Mouse (Mus musculus) embryonic facial prominence, embryonic 13.5 days (tissue): ENCODE measurements at regions not wholly inside any gene's neighbourhood (a gene's known extent, or its start where the extent isn't known, plus 50 kb on each side); places are given as distances from the start of the nearest gene placed in this dataset.

Experiments
- ATAC-seq: fragments of 200-750 bp; cut with Nextera tagmentation; 2 replicates; pipeline ENCODE4 v1.8.0; 2017; ENCODE audit warnings: low read depth; ENCODE audit not compliant: insufficient number of reproducible peaks, insufficient read depth, low FRiP score, low TSS enrichment
- H3K27ac ChIP-seq: fragments of 300-500 bp; sonication (generic); 2 replicates; pipeline ENCODE4 v1.5.1; 2015; ENCODE audit warnings: moderate library complexity, mild to moderate bottlenecking, inconsistent platforms
- H3K27me3 ChIP-seq: fragments of 300-500 bp; sonication (generic); 2 replicates; pipeline ENCODE4 v1.6.1; 2015; ENCODE audit warnings: mild to moderate bottlenecking, inconsistent platforms
- H3K36me3 ChIP-seq: fragments of 300-500 bp; sonication (generic); 2 replicates; pipeline ENCODE4 v1.6.1; 2015; ENCODE audit warnings: mild to moderate bottlenecking, inconsistent platforms
- H3K4me1 ChIP-seq: fragments of 300-500 bp; sonication (generic); 2 replicates; pipeline ENCODE4 v1.6.1; 2015; ENCODE audit warnings: inconsistent platforms
- H3K4me2 ChIP-seq: fragments of 300-500 bp; sonication (generic); 2 replicates; pipeline ENCODE4 v1.6.1; 2015; ENCODE audit warnings: moderate library complexity, mild to moderate bottlenecking, inconsistent platforms
- H3K4me3 ChIP-seq: fragments of 300-500 bp; sonication (generic); 2 replicates; pipeline ENCODE4 v1.5.1; 2015; ENCODE audit warnings: mild to moderate bottlenecking, inconsistent platforms
- H3K9ac ChIP-seq: fragments of 300-500 bp; sonication (generic); 2 replicates; pipeline ENCODE4 v1.6.1; 2015; ENCODE audit warnings: mild to moderate bottlenecking, inconsistent platforms
- H3K9me3 ChIP-seq: fragments of 300-500 bp; sonication (generic); 2 replicates; pipeline ENCODE4 v1.6.1; 2016; ENCODE audit warnings: inconsistent platforms
- WGBS: fragments of 180-500 bp; shearing (Covaris S2); methylation state at CpG from one replicate; pipeline ENCODE4 v1.1.7; 2015; ENCODE audit warnings: mixed read lengths; 5-methylcytosine and 5-hydroxymethylcytosine counted together

GRCm38 (mm10) chr13:115326294-115326693, 224.5 kb upstream of the Itga1 start:
- H3K27ac ChIP-seq: no peak overlapping the region
- ATAC-seq: no peak
- no peak overlapping the region for H3K4me3 ChIP-seq
- H3K4me2 ChIP-seq: no peak overlapping the region
- H3K9ac ChIP-seq: no peak overlapping the region
- 89% methylated on average over 2 of the region's 2 CpGs for WGBS
- no peaks in the 10 kb centered on the region for H3K4me1 ChIP-seq
- H3K36me3 ChIP-seq: no peaks in the 10 kb centered on the region
- no peaks in the 10 kb centered on the region for H3K9me3 ChIP-seq
- no peaks in the 10 kb centered on the region for H3K27me3 ChIP-seq

GRCm38 (mm10) chr13:115316681-115317080, 214.9 kb upstream of the Itga1 start:
- H3K27me3 ChIP-seq: no peaks in the 10 kb centered on the region
- no peak for ATAC-seq
- H3K9me3 ChIP-seq: no peaks in the 10 kb centered on the region
- H3K9ac ChIP-seq: no peak overlapping the region
- no peak overlapping the region for H3K27ac ChIP-seq
- H3K36me3 ChIP-seq: no peaks in the 10 kb centered on the region
- WGBS: 80% methylated on average over 3 of the region's 3 CpGs
- no peak overlapping the region for H3K4me3 ChIP-seq
- H3K4me2 ChIP-seq: no peak overlapping the region
- H3K4me1 ChIP-seq: no peaks in the 10 kb centered on the region

GRCm38 (mm10) chr13:115308586-115308985, 206.8 kb upstream of the Itga1 start:
- no peak overlapping the region for H3K9ac ChIP-seq
- H3K9me3 ChIP-seq: no peaks in the 10 kb centered on the region
- 70% methylated on average over 3 of the region's 3 CpGs for WGBS
- H3K27ac ChIP-seq: no peak overlapping the region
- no peaks in the 10 kb centered on the region for H3K4me1 ChIP-seq
- no peaks in the 10 kb centered on the region for H3K36me3 ChIP-seq
- no peak overlapping the region for H3K4me3 ChIP-seq
- H3K27me3 ChIP-seq: no peaks in the 10 kb centered on the region
- H3K4me2 ChIP-seq: no peak overlapping the region
- no peak for ATAC-seq

- Histone ChIP-seq H3K4me2 (no peak overlapping the region), H3K36me3 (no peaks in the 10 kb centered on the region), H3K4me1 (no peaks in the 10 kb centered on the region), H3K9ac (no peak overlapping the region), H3K27me3 (no peaks in the 10 kb centered on the region), H3K4me3 (no peak overlapping the region), H3K9me3 (no peaks in the 10 kb centered on the region), H3K27ac (no peak overlapping the region)
- ATAC-seq: no peak
- WGBS: 38% methylated on average over 3 of the region's 3 CpGs
Observed at GRCm38 (mm10) chr13:115287371-115287770, 185.6 kb upstream of the Itga1 start.

GRCm38 (mm10) chr13:115266164-115266563, 164.4 kb upstream of the Itga1 start:
- WGBS: 70% methylated on average over 6 of the region's 6 CpGs
- no peaks in the 10 kb centered on the region for H3K4me1 ChIP-seq

GRCm38 (mm10) chr13:115257345-115257744, 155.6 kb upstream of the Itga1 start:
- H3K4me1 ChIP-seq: no peaks in the 10 kb centered on the region
- H3K36me3 ChIP-seq: no peaks in the 10 kb centered on the region
- H3K27me3 ChIP-seq: no peaks in the 10 kb centered on the region

More at GRCm38 (mm10) chr13:115266164-115266563, 164.4 kb upstream of the Itga1 start:
- Histone ChIP-seq H3K27me3 (no peaks in the 10 kb centered on the region), H3K9ac (no peak overlapping the region), H3K36me3 (no peaks in the 10 kb centered on the region), H3K9me3 (no peaks in the 10 kb centered on the region), H3K4me2 (no peak overlapping the region), H3K4me3 (no peak overlapping the region), H3K27ac (no peak overlapping the region)
- ATAC-seq: no peak

GRCm38 (mm10) chr13:115252541-115252940, 150.8 kb upstream of the Itga1 start:
- no peak overlapping the region for H3K27ac ChIP-seq
- no peaks in the 10 kb centered on the region for H3K4me1 ChIP-seq
- H3K27me3 ChIP-seq: no peaks in the 10 kb centered on the region
- no peak for ATAC-seq
- WGBS: 41% methylated on average over 3 of the region's 3 CpGs
- no peaks in the 10 kb centered on the region for H3K36me3 ChIP-seq
- no peak overlapping the region for H3K4me3 ChIP-seq
- H3K9ac ChIP-seq: no peak overlapping the region
- H3K9me3 ChIP-seq: no peaks in the 10 kb centered on the region
- no peak overlapping the region for H3K4me2 ChIP-seq

More at GRCm38 (mm10) chr13:115257345-115257744, 155.6 kb upstream of the Itga1 start:
- no peak overlapping the region for H3K4me3 ChIP-seq
- ATAC-seq: no peak
- 62% methylated on average over 2 of the region's 2 CpGs for WGBS
- no peaks in the 10 kb centered on the region for H3K9me3 ChIP-seq
- no peak overlapping the region for H3K4me2 ChIP-seq
- H3K27ac ChIP-seq: no peak overlapping the region
- no peak overlapping the region for H3K9ac ChIP-seq

- H3K27me3 ChIP-seq: no peaks in the 10 kb centered on the region
- no peaks in the 10 kb centered on the region for H3K9me3 ChIP-seq
- no peak for ATAC-seq
- H3K4me1 ChIP-seq: no peaks in the 10 kb centered on the region
- H3K36me3 ChIP-seq: no peaks in the 10 kb centered on the region
- no peak overlapping the region for H3K4me2 ChIP-seq
- no peak overlapping the region for H3K4me3 ChIP-seq
- no peak overlapping the region for H3K9ac ChIP-seq
- H3K27ac ChIP-seq: no peak overlapping the region
- 83% methylated on average over 4 of the region's 4 CpGs for WGBS
Observed at GRCm38 (mm10) chr13:115231981-115232380, 130.2 kb upstream of the Itga1 start.

GRCm38 (mm10) chr13:115230494-115230893, 128.7 kb upstream of the Itga1 start:
- no peaks in the 10 kb centered on the region for H3K27me3 ChIP-seq
- no peak overlapping the region for H3K4me2 ChIP-seq
- H3K9me3 ChIP-seq: no peaks in the 10 kb centered on the region
- H3K9ac ChIP-seq: no peak overlapping the region
- no peaks in the 10 kb centered on the region for H3K4me1 ChIP-seq
- ATAC-seq: 0 out of 2 replicates have a peak, but pooled peaks have one; percentile 48
- no peak overlapping the region for H3K4me3 ChIP-seq
- no peaks in the 10 kb centered on the region for H3K36me3 ChIP-seq
- no peak overlapping the region for H3K27ac ChIP-seq
- WGBS: 29% methylated on average over 13 of the region's 13 CpGs

GRCm38 (mm10) chr13:115226824-115227223, 125.1 kb upstream of the Itga1 start:
- H3K27me3 ChIP-seq: no peaks in the 10 kb centered on the region
- H3K9ac ChIP-seq: no peak overlapping the region
- ATAC-seq: no peak
- no peaks in the 10 kb centered on the region for H3K9me3 ChIP-seq
- H3K36me3 ChIP-seq: no peaks in the 10 kb centered on the region
- H3K4me3 ChIP-seq: no peak overlapping the region
- no peaks in the 10 kb centered on the region for H3K4me1 ChIP-seq
- WGBS: 66% methylated on average over 6 of the region's 6 CpGs
- no peak overlapping the region for H3K4me2 ChIP-seq
- no peak overlapping the region for H3K27ac ChIP-seq

- 55% methylated on average over 2 of the region's 2 CpGs for WGBS
- H3K9me3 ChIP-seq: no peaks in the 10 kb centered on the region
- H3K9ac ChIP-seq: no peak overlapping the region
- no peak for ATAC-seq
- H3K4me1 ChIP-seq: no peaks in the 10 kb centered on the region
- no peak overlapping the region for H3K27ac ChIP-seq
- H3K27me3 ChIP-seq: no peaks in the 10 kb centered on the region
- no peak overlapping the region for H3K4me2 ChIP-seq
- no peak overlapping the region for H3K4me3 ChIP-seq
- no peaks in the 10 kb centered on the region for H3K36me3 ChIP-seq
Observed at GRCm38 (mm10) chr13:115219701-115220100, 117.9 kb upstream of the Itga1 start.

- Histone ChIP-seq H3K27me3 (no peaks in the 10 kb centered on the region), H3K9ac (no peak overlapping the region), H3K36me3 (no peaks in the 10 kb centered on the region), H3K4me2 (no peak overlapping the region), H3K4me1 (no peaks in the 10 kb centered on the region), H3K9me3 (no peaks in the 10 kb centered on the region), H3K27ac (no peak overlapping the region), H3K4me3 (no peak overlapping the region)
- no peak for ATAC-seq
- WGBS: 75% methylated on average over 3 of the region's 3 CpGs
Observed at GRCm38 (mm10) chr13:115211285-115211684, 109.5 kb upstream of the Itga1 start.
